Mouse (Mus musculus) heart, embryonic 12.5 days (tissue): ENCODE data around the gene Tmem231. TPM values are rescaled to one million over a fixed set of nuclear protein-coding genes. Genes with fewer than 3 reads are reported as not detected.

ENCODE experiments used
- ATAC-seq: fragments of 200-750 bp; cut with Nextera tagmentation; 2 replicates; pipeline ENCODE4 v1.8.0; 2017; ENCODE audit warnings: moderate TSS enrichment, moderate library complexity; ENCODE audit not compliant: insufficient number of reproducible peaks, low FRiP score
- H3K27ac ChIP-seq: fragments of 300-500 bp; sonication (generic); 2 replicates; pipeline ENCODE4 v1.5.1; 2016; ENCODE audit warnings: mild to moderate bottlenecking, moderate library complexity; ENCODE audit not compliant: poor library complexity, severe bottlenecking
- H3K27me3 ChIP-seq: fragments of 300-500 bp; sonication (generic); replicated peaks from 2 replicates; pipeline ENCODE4 v1.6.1; 2016; ENCODE audit warnings: mild to moderate bottlenecking, moderate library complexity
- H3K36me3 ChIP-seq: fragments of 300-500 bp; sonication (generic); 2 replicates; pipeline ENCODE4 v1.6.1; 2016; ENCODE audit warnings: mild to moderate bottlenecking, moderate library complexity
- H3K4me1 ChIP-seq: fragments of 300-500 bp; sonication (generic); replicated peaks from 2 replicates; pipeline ENCODE4 v1.6.1; 2016; ENCODE audit warnings: mild to moderate bottlenecking
- H3K4me2 ChIP-seq: fragments of 300-500 bp; sonication (generic); 2 replicates; pipeline ENCODE4 v1.6.1; 2016; ENCODE audit warnings: mild to moderate bottlenecking, moderate library complexity
- H3K4me3 ChIP-seq: fragments of 300-500 bp; sonication (generic); 2 replicates; pipeline ENCODE4 v1.5.1; 2016; ENCODE audit warnings: mild to moderate bottlenecking
- H3K9ac ChIP-seq: fragments of 300-500 bp; sonication (generic); 2 replicates; pipeline ENCODE4 v1.6.1; 2016; ENCODE audit warnings: mild to moderate bottlenecking, moderate library complexity
- H3K9me3 ChIP-seq: fragments of 300-500 bp; sonication (generic); replicated peaks from 2 replicates; pipeline ENCODE4 v1.6.1; 2016; ENCODE audit warnings: mild to moderate bottlenecking, moderate library complexity
- WGBS: fragments of 180-500 bp; shearing (Covaris S2); methylation state at CpG from one replicate; pipeline ENCODE4 v1.1.7; 2016; 5-methylcytosine and 5-hydroxymethylcytosine counted together
- polyA plus RNA-seq: library from polyadenylated mRNA; unstranded; fragments of >200 nt; fragmentation: Nextera tagmentation; extraction: Ambion mirVana; gene quantifications from 2 replicates; pipeline ENCODE4 v1.2.1, GENCODE M21; 2016

The Tmem231 gene
- polyA plus RNA-seq, 1 experiment from 2014 or later, result 7.1 TPM

DNA sequence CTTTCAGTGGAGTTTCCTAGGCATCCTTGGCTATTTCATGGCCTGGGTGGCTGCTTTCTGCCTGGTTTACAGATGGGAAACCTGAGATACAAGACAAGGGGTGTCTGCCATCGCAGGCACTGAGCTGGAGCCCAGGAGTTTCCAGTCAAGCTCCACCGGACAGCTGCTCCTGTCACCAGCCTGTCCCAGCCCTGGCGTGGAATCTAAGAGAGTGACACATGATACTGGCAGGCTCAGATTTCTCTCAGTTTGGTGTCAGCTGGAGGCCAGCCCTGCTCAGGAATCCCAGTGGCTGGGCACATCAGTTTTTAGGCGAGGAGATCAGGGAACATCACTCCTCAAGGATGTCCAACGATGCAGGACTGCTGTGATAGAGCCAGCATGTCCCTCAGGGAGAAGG lies 31.6 kb downstream of the Tmem231 start:
- H3K4me1 ChIP-seq, result peaks cover 12% of the 10 kb centered on the region
- H3K9ac ChIP-seq, result no peak overlapping the region
- no peak overlapping the region for H3K4me2 ChIP-seq
- 16% methylated on average over 5 of the region's 5 CpGs for WGBS
- H3K36me3 ChIP-seq, result no peaks in the 10 kb centered on the region
- 0 out of 2 replicates have a peak, but pooled peaks cover 4% of the 10 kb centered on the region for H3K27me3 ChIP-seq
- H3K4me3 ChIP-seq, result no peak overlapping the region
- H3K9me3 ChIP-seq, result no peaks in the 10 kb centered on the region
- H3K27ac ChIP-seq, result no peak overlapping the region
- ATAC-seq, result no peak

DNA sequence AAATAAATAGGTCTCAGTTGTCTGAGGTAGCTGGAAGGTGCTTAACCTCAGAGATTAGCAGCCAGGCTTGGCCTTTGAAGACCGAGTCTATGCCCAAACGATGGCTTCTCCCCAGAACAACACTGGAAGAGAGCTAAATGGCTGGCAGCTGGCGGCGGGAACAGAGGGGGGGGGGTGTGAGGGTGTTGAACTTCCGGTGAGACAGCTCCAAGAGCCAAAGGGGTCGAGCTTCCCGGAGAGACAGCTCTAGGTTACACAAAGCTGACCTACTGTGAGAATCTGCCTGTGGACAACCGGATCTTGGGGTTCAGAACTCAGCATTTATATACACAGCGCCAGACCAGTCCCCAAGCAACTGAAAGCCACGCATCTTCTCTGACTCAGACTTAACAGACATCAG lies 35.1 kb downstream of the Tmem231 start:
- WGBS, result 44% methylated on average over 10 of the region's 10 CpGs
- H3K27me3 ChIP-seq, result no peaks in the 10 kb centered on the region
- no peak overlapping the region for H3K27ac ChIP-seq
- peaks cover 12% of the 10 kb centered on the region for H3K4me1 ChIP-seq
- H3K4me3 ChIP-seq, result no peak overlapping the region
- no peaks in the 10 kb centered on the region for H3K36me3 ChIP-seq
- peak overlapping the region; percentile 26; the same call in 1 of the 2 replicates for H3K4me2 ChIP-seq
- no peak for ATAC-seq
- H3K9me3 ChIP-seq, result peaks cover 3% of the 10 kb centered on the region; the same call in 1 of the 2 replicates
- no peak overlapping the region for H3K9ac ChIP-seq

DNA sequence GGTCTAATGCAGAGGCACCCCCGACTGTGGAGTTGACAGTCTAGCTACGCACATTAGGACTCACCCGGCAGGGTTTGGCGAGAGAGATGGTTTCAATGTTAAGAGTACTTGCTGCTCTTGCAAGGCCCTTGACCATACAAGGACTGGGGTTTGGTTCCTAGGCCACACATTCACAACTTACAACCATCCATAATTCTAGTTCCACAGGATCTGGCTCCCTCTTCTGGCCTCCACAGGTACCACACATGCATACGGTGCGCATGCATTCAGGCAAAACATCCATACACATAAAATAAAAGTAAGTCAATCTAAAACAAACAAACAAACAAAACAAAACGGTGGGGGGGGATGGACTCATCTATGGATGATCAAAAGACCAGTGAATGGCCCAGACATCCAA lies 38.7 kb downstream of the Tmem231 start:
- peaks cover 3% of the 10 kb centered on the region; the same call in 1 of the 2 replicates for H3K9me3 ChIP-seq

DNA sequence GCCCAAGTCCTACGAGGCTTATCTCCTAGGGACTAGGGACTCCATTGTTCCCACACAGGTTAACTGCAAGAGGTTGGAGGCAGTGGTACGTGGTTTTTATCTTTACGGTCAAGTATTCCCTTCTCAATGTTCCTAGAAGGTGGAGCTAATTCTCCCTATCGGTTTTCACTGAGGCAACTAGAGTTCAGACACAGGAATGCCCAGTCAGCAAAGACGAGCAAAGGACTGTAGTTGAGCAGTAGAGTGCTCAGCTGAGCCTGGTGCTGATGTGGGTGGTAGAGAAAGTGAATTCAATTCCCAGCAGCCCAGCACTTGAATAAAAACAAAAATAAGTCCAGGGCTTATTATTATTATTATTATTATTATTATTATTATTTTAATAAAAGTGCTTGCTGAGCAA lies 41.1 kb downstream of the Tmem231 start:
- Histone ChIP-seq H3K9ac (no peak overlapping the region), H3K27me3 (peaks cover 47% of the 10 kb centered on the region), H3K36me3 (no peaks in the 10 kb centered on the region), H3K4me3 (no peak overlapping the region), H3K4me2 (no peak overlapping the region), H3K4me1 (peaks cover 17% of the 10 kb centered on the region), H3K9me3 (peaks cover 3% of the 10 kb centered on the region; the same call in 1 of the 2 replicates), H3K27ac (no peak overlapping the region)
- 36% methylated on average over 5 of the region's 5 CpGs for WGBS
- ATAC-seq, result no peak

More for the DNA sequence above, 38.7 kb downstream of the Tmem231 start:
- H3K9ac ChIP-seq, result no peak overlapping the region
- no peak overlapping the region for H3K4me2 ChIP-seq
- H3K27ac ChIP-seq, result no peak overlapping the region
- peaks cover 26% of the 10 kb centered on the region for H3K27me3 ChIP-seq
- no peak overlapping the region for H3K4me3 ChIP-seq
- WGBS, result 85% methylated on average over 7 of the region's 7 CpGs
- no peak for ATAC-seq
- H3K4me1 ChIP-seq, result peaks cover 7% of the 10 kb centered on the region
- H3K36me3 ChIP-seq, result no peaks in the 10 kb centered on the region

DNA sequence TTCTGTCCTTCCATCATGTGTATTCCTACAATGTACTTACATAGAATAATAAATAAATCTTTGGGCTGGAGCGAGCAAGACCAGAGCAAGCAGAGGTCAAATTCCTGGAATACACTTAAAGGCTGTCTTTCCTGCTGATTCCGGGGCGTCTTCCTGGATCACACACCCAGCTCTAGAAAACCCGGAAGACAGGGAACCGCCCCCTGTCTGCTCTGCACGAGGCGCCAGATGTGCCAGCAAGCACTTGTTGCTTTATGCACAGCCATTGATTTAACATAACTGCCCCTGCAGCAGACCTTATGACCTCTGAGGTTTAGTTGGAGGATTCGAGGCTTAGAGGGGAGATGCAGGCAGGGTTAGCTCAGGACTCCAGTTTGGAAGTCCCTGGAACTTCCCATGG lies 41.7 kb downstream of the Tmem231 start:
- H3K4me2 ChIP-seq, result no peak overlapping the region
- H3K4me1 ChIP-seq, result peaks cover 17% of the 10 kb centered on the region
- no peak overlapping the region for H3K9ac ChIP-seq
- no peaks in the 10 kb centered on the region for H3K36me3 ChIP-seq
- no peak for ATAC-seq
- H3K4me3 ChIP-seq, result no peak overlapping the region
- 27% methylated on average over 8 of the region's 8 CpGs for WGBS
- H3K27ac ChIP-seq, result no peak overlapping the region
- peaks cover 49% of the 10 kb centered on the region for H3K27me3 ChIP-seq
- H3K9me3 ChIP-seq, result peaks cover 3% of the 10 kb centered on the region; the same call in 1 of the 2 replicates

DNA sequence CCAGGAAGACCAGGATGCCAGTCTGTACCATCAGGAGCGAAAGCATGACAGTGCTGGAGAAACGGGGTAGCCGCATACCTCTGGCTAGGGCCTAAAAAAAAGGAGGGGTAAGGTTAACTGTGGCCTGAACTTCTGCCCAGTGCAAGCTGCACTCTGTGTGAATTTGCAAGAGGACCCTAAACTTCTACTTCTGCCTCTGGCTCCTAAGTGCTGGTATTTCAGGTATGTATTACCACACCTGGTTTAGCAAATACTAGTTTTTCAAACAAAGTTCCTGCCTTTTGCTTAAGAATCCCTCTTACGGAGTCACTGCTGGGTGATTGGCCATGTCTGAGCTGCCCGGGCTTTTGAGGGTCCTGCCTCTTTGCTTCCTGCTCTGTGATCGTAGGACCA lies 42.8 kb downstream of the Tmem231 start:
- peaks cover 17% of the 10 kb centered on the region for H3K4me1 ChIP-seq
- H3K27ac ChIP-seq, result no peak overlapping the region
- peaks cover 58% of the 10 kb centered on the region for H3K27me3 ChIP-seq
- ATAC-seq, result no peak
- H3K36me3 ChIP-seq, result no peaks in the 10 kb centered on the region
- 59% methylated on average over 6 of the region's 6 CpGs for WGBS
- no peak overlapping the region for H3K4me3 ChIP-seq
- H3K9ac ChIP-seq, result no peak overlapping the region
- no peak overlapping the region for H3K4me2 ChIP-seq
- H3K9me3 ChIP-seq, result peaks cover 3% of the 10 kb centered on the region; the same call in 1 of the 2 replicates

DNA sequence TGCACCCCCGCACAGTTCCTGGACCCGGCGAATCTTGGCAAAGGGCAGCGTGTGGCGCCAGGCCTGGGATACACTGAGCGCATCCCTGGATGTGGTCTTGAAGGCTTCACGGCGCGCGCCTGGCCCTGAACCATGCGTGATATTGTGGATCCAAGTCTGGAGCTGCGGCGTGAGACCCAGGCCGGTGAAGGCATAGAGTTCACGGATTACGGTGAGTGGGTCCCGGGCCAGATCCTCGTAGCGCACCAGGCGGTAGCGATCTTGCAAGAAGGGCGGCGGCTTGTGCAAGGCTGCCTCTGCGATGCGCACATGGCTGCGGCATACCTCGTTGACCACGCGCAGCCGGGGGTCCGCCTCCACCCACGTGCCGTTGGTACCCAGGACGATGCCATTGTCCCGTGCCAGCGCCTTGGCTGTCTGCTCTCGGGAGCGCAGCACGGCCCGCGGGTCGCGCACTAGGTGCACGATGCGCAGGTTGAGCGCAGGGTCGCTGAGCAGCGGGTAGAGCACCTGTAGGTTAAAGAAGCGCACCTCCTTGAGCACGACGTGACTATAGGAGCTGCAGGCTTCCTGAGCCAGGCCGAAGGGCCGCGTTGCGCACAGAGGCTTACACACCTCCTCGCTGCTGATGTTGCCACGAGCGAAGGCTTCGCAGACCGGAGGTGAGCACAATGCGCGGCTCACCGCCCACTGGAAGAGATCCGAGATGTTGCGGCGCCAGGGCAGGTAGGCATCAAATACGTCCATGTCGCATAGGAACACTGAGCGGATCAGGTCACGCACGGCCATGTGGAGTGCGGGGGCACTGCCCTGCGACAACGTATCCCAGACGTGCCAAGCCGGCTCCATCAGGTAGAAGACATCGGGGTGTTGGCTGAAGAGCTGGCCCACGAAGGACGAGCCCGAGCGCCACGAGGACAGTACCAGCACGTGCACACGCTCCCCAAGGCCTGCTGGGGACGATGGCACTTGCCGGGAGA lies 43.5 kb downstream of the Tmem231 start:
- H3K36me3 ChIP-seq, result no peaks in the 10 kb centered on the region
- H3K9ac ChIP-seq, result no peak overlapping the region
- WGBS, result 12% methylated on average over 86 of the region's 86 CpGs
- peak overlapping the region; percentile 62 for H3K4me2 ChIP-seq
- H3K4me3 ChIP-seq, result peak overlapping the region; percentile 26
- peaks cover 17% of the 10 kb centered on the region for H3K4me1 ChIP-seq
- ATAC-seq, result no peak
- no peak overlapping the region for H3K27ac ChIP-seq
- H3K9me3 ChIP-seq, result peaks cover 3% of the 10 kb centered on the region; the same call in 1 of the 2 replicates
- peaks cover 58% of the 10 kb centered on the region for H3K27me3 ChIP-seq

DNA sequence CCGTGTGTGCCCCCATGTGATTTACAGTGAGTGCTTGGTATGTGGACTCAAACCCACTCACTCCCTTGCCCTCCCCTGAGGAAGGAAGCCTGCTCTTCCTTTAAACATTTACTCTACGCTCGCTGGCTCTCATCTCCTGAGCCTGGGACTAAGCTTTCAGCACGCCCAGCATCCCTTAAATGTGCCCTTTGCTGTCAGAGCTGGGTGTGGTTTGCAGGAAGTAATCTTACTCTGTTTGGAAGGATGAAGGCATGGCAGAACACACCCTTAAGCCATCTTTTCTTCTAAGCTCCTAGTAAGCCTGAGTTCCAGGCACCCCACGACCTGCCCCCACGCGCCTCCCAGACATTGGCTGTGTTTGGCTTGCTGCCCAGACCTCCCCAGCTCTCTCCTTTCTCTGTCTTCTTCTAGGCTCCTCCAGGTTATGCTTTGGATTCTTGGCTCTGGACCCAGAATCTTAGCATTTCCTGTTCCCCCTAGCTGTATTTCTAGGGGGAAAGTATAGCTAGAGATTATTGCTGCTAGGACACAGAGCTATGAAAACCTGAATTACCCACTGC lies 45.5 kb downstream of the Tmem231 start:
- Histone ChIP-seq H3K4me3 (no peak overlapping the region), H3K9me3 (no peaks in the 10 kb centered on the region), H3K4me2 (no peak overlapping the region), H3K27ac (no peak overlapping the region), H3K9ac (no peak overlapping the region), H3K4me1 (peaks cover 17% of the 10 kb centered on the region), H3K27me3 (peaks cover 58% of the 10 kb centered on the region), H3K36me3 (no peaks in the 10 kb centered on the region)
- no peak for ATAC-seq
- WGBS, result 32% methylated on average over 7 of the region's 7 CpGs

DNA sequence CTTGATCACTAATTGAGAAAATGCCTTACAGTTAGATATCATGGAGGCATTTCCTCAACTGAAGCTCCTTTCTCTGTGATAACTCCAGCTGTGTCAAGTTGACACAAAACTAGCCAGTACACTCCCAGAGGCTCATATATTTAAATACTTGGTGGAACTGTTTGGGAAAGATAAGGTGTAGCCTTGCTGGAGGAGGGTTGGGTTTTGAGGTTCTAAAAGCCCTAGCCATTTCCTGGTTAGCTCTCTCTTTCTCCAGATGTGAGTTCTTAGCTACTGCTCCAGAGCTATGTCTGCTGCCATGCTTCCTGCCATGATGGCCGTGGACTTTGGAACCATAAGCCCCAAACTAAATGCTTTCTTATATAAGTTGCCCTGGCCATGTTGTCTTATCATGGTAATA lies 46.2 kb downstream of the Tmem231 start:
- H3K27me3 ChIP-seq, result peaks cover 57% of the 10 kb centered on the region
- H3K4me2 ChIP-seq, result no peak overlapping the region
- WGBS, result 71% methylated on average over 1 of the region's 1 CpGs
- H3K4me1 ChIP-seq, result peaks cover 17% of the 10 kb centered on the region
- H3K36me3 ChIP-seq, result no peaks in the 10 kb centered on the region
- H3K4me3 ChIP-seq, result no peak overlapping the region
- no peak overlapping the region for H3K9ac ChIP-seq
- no peaks in the 10 kb centered on the region for H3K9me3 ChIP-seq
- no peak for ATAC-seq
- H3K27ac ChIP-seq, result no peak overlapping the region

DNA sequence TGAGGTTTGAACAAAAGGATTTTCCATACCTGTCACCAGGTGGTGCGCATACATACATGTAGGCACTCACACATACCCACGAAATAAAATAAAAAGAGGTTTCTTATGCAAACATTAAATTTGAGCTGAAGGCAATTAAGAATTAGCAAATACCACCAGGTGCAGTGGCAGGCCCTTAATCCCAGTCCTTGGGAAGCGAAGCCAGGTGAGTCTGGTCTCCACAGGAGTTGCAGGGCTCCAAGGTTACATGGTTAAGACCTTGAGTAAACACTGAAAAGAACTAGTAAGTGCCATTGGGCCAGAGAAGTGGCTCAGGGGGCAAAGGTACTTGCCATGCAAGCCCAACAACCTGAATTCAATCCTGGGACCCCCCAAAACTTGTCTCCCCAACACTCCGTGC lies 50.1 kb downstream of the Tmem231 start:
- no peaks in the 10 kb centered on the region for H3K36me3 ChIP-seq
- ATAC-seq, result no peak
- H3K9me3 ChIP-seq, result no peaks in the 10 kb centered on the region
- no peak overlapping the region for H3K27ac ChIP-seq
- no peak overlapping the region for H3K4me3 ChIP-seq
- H3K27me3 ChIP-seq, result peaks cover 20% of the 10 kb centered on the region
- no peak overlapping the region for H3K4me2 ChIP-seq
- peaks cover 7% of the 10 kb centered on the region; the same call in 1 of the 2 replicates for H3K4me1 ChIP-seq
- no peak overlapping the region for H3K9ac ChIP-seq
- WGBS, result 86% methylated on average over 4 of the region's 4 CpGs

DNA sequence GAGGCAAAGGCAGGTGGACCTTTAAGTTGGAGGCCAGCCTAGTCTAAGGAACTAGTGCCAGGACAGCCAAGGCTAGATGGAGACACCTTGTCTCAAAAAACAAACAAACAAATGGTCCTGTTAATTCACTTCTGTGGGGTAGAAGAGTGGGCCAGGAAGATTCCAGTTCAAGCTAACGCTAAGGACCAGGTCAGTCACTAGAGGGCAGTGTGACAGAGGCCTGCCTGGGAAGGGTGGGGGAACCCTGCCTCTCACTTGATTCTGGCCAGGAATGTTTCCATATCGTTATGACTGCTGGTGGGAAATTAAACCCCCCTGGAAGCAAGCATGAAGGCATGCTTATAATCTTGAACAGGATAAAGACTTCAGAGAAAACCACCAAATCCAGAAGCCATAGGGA lies 52.1 kb downstream of the Tmem231 start:
- peaks cover 6% of the 10 kb centered on the region for H3K27me3 ChIP-seq
- no peaks in the 10 kb centered on the region for H3K36me3 ChIP-seq
- ATAC-seq, result no peak
- no peak overlapping the region for H3K4me2 ChIP-seq
- H3K27ac ChIP-seq, result no peak overlapping the region
- H3K4me1 ChIP-seq, result no peaks in the 10 kb centered on the region
- no peaks in the 10 kb centered on the region; the same call in 1 of the 2 replicates for H3K9me3 ChIP-seq
- 3% methylated on average over 2 of the region's 2 CpGs for WGBS
- H3K9ac ChIP-seq, result no peak overlapping the region
- no peak overlapping the region for H3K4me3 ChIP-seq
